Comparison of ENCODE assay signal across 1 mouse cellular context in the genomic region with DNA sequence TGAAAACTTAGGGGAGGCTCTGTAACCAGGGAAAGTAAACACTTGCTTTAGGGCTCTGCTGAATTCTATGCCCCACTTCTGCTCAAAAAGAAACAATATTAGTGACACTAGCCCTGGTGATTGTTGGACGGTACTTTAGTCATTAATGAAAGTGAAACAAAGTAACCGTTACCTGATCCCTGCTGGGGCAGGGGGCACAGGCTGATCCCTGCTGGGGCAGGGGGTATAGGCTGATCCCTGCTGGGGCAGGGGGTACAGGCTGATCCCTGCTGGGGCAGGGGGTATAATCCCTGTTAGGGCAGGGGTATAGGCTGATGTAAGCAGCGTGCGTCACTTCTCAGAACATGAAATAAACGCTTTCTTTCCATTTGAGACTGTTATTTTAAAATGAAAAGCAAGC.
TF ChIP-seq lines count a peak whose summit lies in the region.

No protein-coding gene starts in this region.

TF ChIP-seq in myocyte, 11 proteins besides CTCF, POLR2A, EP300 and RAD21 (continued from another document):
- TF ChIP-seq USF1 (IDR thresholded peaks at IDR 0.05; ENCODE audit: low read depth), result no peak
- no peak for TF ChIP-seq MAX (IDR thresholded peaks at IDR 0.05; ENCODE audit: low read depth)
- no peak for TF ChIP-seq CEBPB (IDR thresholded peaks at IDR 0.05; ENCODE audit: insufficient read depth, poor library complexity, severe bottlenecking)
- TF ChIP-seq REST (IDR thresholded peaks at IDR 0.05; ENCODE audit: insufficient read depth, insufficient read length), result no peak
